Mouse (Mus musculus): ENCODE measurements at regions not wholly inside any gene's neighbourhood (a gene's known extent, or its start where the extent isn't known, plus 50 kb on each side); places are given as distances from the start of the nearest gene placed in this dataset.

GRCm38 (mm10) chr15:85634322-85635141 is 52.3 kb upstream of the Wnt7b start:
- peak; percentile 100 for DNase-seq (ENCODE audit: low spot score)

GRCm38 (mm10) chr15:85635425-85635824 is 53.2 kb upstream of the Wnt7b start:
- no peak for DNase-seq (ENCODE audit: low spot score)

DNA sequence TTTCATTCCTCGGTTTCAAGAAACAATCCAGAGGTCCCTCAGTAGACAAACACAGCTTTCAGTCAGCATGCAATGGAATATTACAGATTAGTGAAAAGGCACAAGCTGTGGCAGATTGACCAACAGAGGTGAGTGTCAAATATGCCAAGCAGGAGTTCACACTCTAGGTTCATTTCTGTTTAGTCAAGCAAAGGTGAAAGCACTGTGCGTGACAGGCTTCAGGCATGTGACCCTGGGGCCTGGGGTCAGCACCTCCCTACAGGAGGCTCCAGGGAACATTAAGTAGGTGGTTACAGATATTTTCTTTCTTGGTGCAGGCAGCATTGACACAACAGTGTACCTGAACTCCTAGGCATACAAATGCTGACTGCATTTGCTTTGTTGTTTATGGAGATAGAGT is 57.3 kb upstream of the Wnt7b start:
- no peak for DNase-seq (ENCODE audit: low spot score)

DNA sequence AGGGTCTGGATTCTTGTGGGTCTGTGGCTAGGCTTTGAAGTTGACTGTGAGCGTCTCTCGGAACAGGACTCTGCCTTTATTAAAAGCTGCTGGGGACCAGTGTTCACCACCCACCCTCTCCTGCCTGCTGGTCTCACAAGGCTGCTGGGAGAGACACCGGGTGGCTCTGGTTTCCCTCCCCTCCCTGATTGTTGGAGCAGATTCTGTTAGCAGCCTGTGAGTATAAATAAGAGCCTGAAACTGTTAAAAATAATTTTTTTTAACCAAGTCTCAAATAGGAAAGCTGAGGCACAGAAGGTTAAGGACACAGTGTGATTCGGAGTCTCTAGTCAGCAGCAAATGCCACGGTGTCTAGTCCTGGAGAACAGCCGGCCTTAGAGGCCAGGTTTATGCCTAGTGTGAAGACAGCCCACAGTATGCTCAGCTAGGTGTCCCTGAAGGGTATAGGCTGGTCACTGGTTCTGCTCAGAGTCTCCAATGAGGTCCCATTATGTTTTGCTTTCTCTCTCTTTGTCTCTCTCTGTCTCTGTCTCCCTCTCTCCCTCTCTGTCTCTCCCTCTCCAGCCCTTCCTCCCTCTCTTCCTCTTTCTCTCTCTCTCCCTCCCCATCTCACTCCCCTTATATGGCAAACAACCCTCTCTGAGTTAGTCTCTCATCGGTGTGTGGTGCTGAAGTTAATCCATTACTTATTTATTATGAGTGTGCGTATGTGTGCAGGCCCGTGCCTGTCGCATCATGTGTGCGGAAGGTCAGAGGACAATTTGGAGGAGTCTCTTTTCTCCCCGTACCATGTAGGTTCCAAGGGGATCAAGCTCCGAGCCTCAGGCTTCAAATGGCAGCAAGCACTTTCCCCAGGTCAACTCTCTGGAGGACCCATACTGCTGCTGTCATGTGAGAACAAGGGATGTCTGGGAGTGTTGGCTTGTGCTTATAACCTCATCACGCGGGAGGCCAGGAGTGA is 59.1 kb upstream of the Wnt7b start:
- no peak for DNase-seq (ENCODE audit: low spot score)

GRCm38 (mm10) chr15:85645396-85645795 is 63.1 kb upstream of the Wnt7b start:
- DNase-seq (ENCODE audit: low spot score): no peak

DNA sequence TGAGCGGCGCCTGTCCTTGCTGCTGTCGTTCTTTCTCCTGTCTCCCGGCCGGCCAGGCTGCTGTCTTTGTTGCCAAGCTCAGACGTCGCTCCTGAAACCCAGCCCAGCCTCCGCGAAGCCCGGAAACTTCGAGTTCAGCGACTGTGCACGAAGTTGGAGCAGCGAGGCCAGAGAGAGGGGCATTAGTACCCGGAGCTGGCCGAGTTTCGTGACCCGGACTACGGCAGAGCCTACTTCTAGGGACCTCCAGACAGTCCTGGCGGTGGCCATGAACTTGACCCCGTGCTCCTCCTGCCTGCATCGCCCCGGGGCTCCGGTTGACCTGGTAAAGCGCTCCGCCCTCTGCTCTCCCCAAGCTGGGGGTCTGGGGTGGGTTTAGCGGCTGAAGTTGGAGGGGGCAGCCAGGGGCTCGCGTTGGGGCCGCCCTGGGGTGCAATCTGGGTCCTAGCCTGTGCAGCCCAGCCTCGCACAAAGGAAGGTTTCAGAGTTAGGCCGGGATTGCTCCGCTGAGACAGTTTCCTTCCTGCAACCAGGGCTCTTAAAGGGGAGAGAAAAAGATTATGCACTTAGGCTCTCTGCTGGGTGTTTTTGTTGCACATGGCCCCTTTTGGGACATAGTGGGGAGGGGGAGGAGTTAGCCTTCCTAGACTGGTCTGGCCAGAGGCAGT is 63.8 kb upstream of the Wnt7b start:
- peak; percentile 75 for DNase-seq (ENCODE audit: low spot score)

- DNase-seq (ENCODE audit: low spot score): no peak
Observed at GRCm38 (mm10) chr15:85646639-85647277, 64.5 kb upstream of the Wnt7b start.

GRCm38 (mm10) chr15:85647593-85647992 is 65.3 kb upstream of the Wnt7b start:
- no peak for DNase-seq (ENCODE audit: low spot score)

DNA sequence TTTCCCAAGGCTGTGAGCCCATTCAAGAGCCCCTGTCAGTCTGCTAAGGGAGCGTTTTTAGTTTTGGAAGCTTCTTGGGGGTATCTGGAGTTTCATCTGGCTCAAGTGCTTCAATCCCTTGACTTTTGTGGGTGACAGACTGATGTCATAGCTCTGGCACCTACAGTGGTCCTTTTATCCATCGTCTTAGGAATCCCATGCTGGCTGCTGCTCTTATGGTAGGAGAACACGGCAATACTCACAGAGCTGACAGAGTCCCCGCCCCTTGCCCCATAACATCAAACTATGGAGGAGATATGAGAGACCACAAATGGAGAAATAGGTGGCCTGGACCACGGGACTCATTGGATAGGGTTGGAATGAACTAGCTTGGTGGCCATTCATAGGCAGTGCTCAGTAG is 68.0 kb upstream of the Wnt7b start:
- DNase-seq (ENCODE audit: low spot score): no peak

- DNase-seq (ENCODE audit: low spot score): no peak
Observed at GRCm38 (mm10) chr15:85651718-85652420, 69.6 kb upstream of the Wnt7b start.

- no peak for DNase-seq (ENCODE audit: low spot score)
Observed at GRCm38 (mm10) chr15:85652431-85652830, 70.2 kb upstream of the Wnt7b start.

DNA sequence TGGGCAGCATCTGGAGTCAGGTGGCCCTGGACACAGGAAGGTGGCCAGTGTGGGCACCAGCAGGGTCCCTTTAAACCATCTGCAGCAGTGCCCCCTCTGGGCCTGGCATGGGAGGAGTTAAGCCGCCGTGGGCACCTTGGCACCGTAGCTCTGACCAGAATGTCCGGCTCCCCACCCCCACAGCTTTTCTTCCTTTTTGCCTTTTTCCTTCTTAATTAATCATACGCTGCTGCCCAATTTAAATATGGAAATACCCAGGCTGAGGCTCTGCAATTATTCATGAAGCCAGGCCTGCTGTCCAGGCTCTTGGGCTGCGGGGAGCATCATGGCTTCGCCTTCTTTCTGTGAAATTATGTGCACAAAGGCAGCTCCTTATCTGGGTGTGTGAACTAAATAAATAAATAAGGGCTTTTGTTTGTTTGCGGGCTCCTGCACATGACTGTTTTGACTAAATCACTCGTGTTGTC is 70.6 kb upstream of the Wnt7b start:
- DNase-seq (ENCODE audit: low spot score): no peak

- DNase-seq (ENCODE audit: low spot score): peak; percentile 85
Observed at GRCm38 (mm10) chr15:85653421-85654401, 71.4 kb upstream of the Wnt7b start.

DNA sequence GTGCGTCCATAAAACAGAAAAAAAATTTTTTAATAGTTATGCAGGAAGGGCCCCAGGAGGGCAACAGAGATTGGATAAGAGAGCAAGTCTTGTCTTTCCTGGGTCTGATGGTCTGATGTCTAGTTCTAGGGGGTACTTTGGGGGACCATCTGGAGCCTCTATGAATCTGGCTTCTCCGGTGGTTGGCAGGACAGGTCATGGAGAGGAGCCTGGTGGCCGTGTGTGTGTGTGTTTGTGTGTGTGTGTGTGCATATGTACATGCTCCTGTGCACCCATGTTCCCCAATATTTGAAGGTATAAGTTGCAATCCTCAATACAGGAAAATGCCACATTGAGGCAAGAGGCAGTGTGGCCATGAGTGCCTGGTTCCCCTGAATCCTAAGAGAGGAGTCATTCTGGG is 72.5 kb upstream of the Wnt7b start:
- no peak for DNase-seq (ENCODE audit: low spot score)

DNA sequence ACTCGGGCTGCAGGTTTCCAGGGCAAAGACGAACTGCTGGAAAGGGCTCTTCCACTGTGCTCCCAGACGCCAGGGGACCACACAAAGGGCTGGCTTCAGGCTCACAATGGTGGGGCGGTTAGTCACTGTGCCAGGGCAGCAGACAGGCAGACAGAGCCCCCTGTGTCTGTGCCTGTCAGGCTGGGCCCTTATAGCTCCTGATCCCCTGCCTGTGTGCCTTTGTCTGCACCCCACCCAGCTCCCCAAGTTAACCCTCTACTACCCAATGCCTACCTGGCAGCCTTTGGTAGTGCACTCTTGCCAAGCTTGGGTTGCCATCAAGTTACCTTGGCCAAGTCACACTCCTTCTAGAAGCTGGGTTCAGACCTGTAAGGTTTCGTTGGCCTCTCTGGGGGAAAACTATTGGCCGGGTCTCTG is 73.5 kb upstream of the Wnt7b start:
- peak; percentile 40 for DNase-seq (ENCODE audit: low spot score)

GRCm38 (mm10) chr15:85656852-85657251 is 74.6 kb upstream of the Wnt7b start:
- no peak for DNase-seq (ENCODE audit: low spot score)

GRCm38 (mm10) chr15:85657441-85657989 is 75.2 kb upstream of the Wnt7b start:
- no peak for DNase-seq (ENCODE audit: low spot score)

GRCm38 (mm10) chr15:85658101-85658885 is 76.0 kb upstream of the Wnt7b start:
- DNase-seq (ENCODE audit: low spot score): no peak

All from ovary, postnatal 36 days (tissue).